Mouse (Mus musculus) megakaryocyte progenitor cell, adult 5-6 weeks (primary cell): ENCODE measurements around the gene Fn1. TPM values are rescaled to one million over a fixed set of nuclear protein-coding genes. Genes with fewer than 3 reads are reported as not detected.

Experiments
- ATAC-seq: replicated peaks from 2 replicates; pipeline ENCODE4 v1.8.0; 2016; ENCODE audit warnings: mild to moderate bottlenecking, moderate TSS enrichment, inconsistent platforms; ENCODE audit not compliant: poor library complexity
- total RNA-seq, 2 experiments: library from RNA; stranded (forward) in 1 of 2; stranded (reverse) in 1 of 2; fragments of 157-497, 149-512 nt in 1 of 2; fragments of 200-1000 nt in 1 of 2; gene quantifications; 2 replicates each; pipeline versions ENCODE4 v1.2.3 to v1.2.4; 2015 to 2017

Fn1 gene
- total RNA-seq, 2 experiments from 2014 or later, result 7.9 to 11.5 TPM

- ATAC-seq, result no peak
Measured at GRCm38 (mm10) chr1:71540437-71540836, 112.6 kb downstream of the Fn1 start.

- ATAC-seq, result no peak
Measured at GRCm38 (mm10) chr1:71539641-71540040, 113.4 kb downstream of the Fn1 start.

Other genes with a start within 250 kb of the Fn1 start
- gene Abca12, start 238.3 kb downstream of the Fn1 start, total RNA-seq (2015), result not detected in 2 replicates
- not detected in 2 replicates for gene Abca12, start 238.3 kb downstream of the Fn1 start, total RNA-seq (2017)
- gene Atic, start 96.0 kb downstream of the Fn1 start, total RNA-seq (2015), result 85.0 and 101 TPM in 2 replicates
- 219 and 226 TPM in 2 replicates for gene Atic, start 96.0 kb downstream of the Fn1 start, total RNA-seq (2017)